Comparison of ENCODE assay signal across 11 mouse cellular contexts in genomic region chr7:107841719-107842118, GRCm38 (mm10). TPM values are rescaled to one million over a fixed set of nuclear protein-coding genes. Genes with fewer than 3 reads are reported as not detected.
DNase-seq lines count a peak whose midpoint lies in the region; ATAC-seq and TF ChIP-seq lines count a peak whose summit lies in the region.
"Had no signal": no experiment of that assay in that cellular context is flagged by ENCODE, and none has a peak within 500 bp of the region (broad histone marks: within the 10 kb centered on the region; RNA-seq: fewer than 3 reads in every experiment).

No protein-coding gene starts in this region.

- no peak for TF ChIP-seq POLR2A in brain, embryonic 14.5 days (IDR thresholded peaks at IDR 0.05; ENCODE audit: borderline replicate concordance, extremely low read depth, insufficient read depth, insufficient read length, poor library complexity, severe bottlenecking)

- no peaks in the 10 kb centered on the region for H3K36me3 ChIP-seq in hindbrain, embryonic 14.5 days (replicated peaks; ENCODE audit: control insufficient read depth, insufficient read depth)
- no peaks in the 10 kb centered on the region for H3K36me3 ChIP-seq in hindbrain, embryonic 16.5 days (ENCODE audit: control insufficient read depth, insufficient read depth, low read length)
- no peaks in the 10 kb centered on the region for H3K36me3 ChIP-seq in midbrain, embryonic 14.5 days (ENCODE audit: control insufficient read depth, insufficient read depth, low read length)
- H3K36me3 ChIP-seq in midbrain, embryonic 13.5 days, result no peaks in the 10 kb centered on the region
- H3K36me3 ChIP-seq: hindbrain, embryonic 12.5 days had no signal

- H3K4me3 ChIP-seq in hindbrain, embryonic 14.5 days (replicated peaks; ENCODE audit: low read length), result no peak overlapping the region
- no peak overlapping the region for H3K4me3 ChIP-seq in hindbrain, embryonic 16.5 days (ENCODE audit: low read length)
- no peak overlapping the region for H3K4me3 ChIP-seq in midbrain, embryonic 14.5 days (replicated peaks; ENCODE audit: low read depth, low read length)
- no peak overlapping the region for H3K4me3 ChIP-seq in midbrain, embryonic 13.5 days (replicated peaks)
- H3K4me3 ChIP-seq: hindbrain, embryonic 12.5 days had no signal

- ATAC-seq in hindbrain, embryonic 14.5 days (ENCODE audit: low FRiP score), result no peak
- no peak for ATAC-seq in hindbrain, embryonic 16.5 days
- ATAC-seq in midbrain, embryonic 14.5 days (ENCODE audit: low FRiP score, low TSS enrichment), result no peak
- no peak for ATAC-seq in midbrain, embryonic 13.5 days

- H3K27me3 ChIP-seq in hindbrain, embryonic 14.5 days (ENCODE audit: control insufficient read depth, insufficient read depth, low read length), result no peaks in the 10 kb centered on the region
- H3K27me3 ChIP-seq in hindbrain, embryonic 16.5 days (replicated peaks; ENCODE audit: control insufficient read depth, insufficient read depth, low read length), result no peaks in the 10 kb centered on the region
- H3K27me3 ChIP-seq in midbrain, embryonic 14.5 days (ENCODE audit: control insufficient read depth, insufficient read depth, low read length), result no peaks in the 10 kb centered on the region
- no peaks in the 10 kb centered on the region for H3K27me3 ChIP-seq in midbrain, embryonic 13.5 days
- H3K27me3 ChIP-seq: hindbrain, embryonic 12.5 days had no signal

- H3K4me1 ChIP-seq in hindbrain, embryonic 14.5 days (replicated peaks; ENCODE audit: control insufficient read depth, insufficient read depth, low read length), result no peaks in the 10 kb centered on the region
- no peaks in the 10 kb centered on the region for H3K4me1 ChIP-seq in hindbrain, embryonic 16.5 days (ENCODE audit: control insufficient read depth, insufficient read depth, low read depth, low read length)
- H3K4me1 ChIP-seq in midbrain, embryonic 14.5 days (ENCODE audit: control insufficient read depth, insufficient read depth, low read length), result no peaks in the 10 kb centered on the region
- H3K4me1 ChIP-seq in midbrain, embryonic 13.5 days (replicated peaks), result no peaks in the 10 kb centered on the region
- H3K4me1 ChIP-seq: hindbrain, embryonic 12.5 days had no signal

- H3K27ac ChIP-seq in hindbrain, embryonic 14.5 days, result no peak overlapping the region
- H3K27ac ChIP-seq in hindbrain, embryonic 16.5 days (ENCODE audit: low read depth, low read length), result no peak overlapping the region
- no peak overlapping the region for H3K27ac ChIP-seq in midbrain, embryonic 14.5 days (replicated peaks; ENCODE audit: low read depth, low read length)
- no peak overlapping the region for H3K27ac ChIP-seq in midbrain, embryonic 13.5 days
- H3K27ac ChIP-seq: hindbrain, embryonic 12.5 days had no signal

- 80% methylated on average over 1 of the region's 1 CpGs for WGBS in hindbrain, embryonic 14.5 days
- 80% methylated on average over 1 of the region's 1 CpGs for WGBS in hindbrain, embryonic 16.5 days
- WGBS in midbrain, embryonic 14.5 days, result 87% methylated on average over 1 of the region's 1 CpGs
- 82% methylated on average over 1 of the region's 1 CpGs for WGBS in midbrain, embryonic 13.5 days

- H3K9ac ChIP-seq in hindbrain, embryonic 14.5 days, result no peak overlapping the region
- no peak overlapping the region for H3K9ac ChIP-seq in hindbrain, embryonic 16.5 days (ENCODE audit: low read depth, low read length)
- no peak overlapping the region for H3K9ac ChIP-seq in midbrain, embryonic 14.5 days (replicated peaks; ENCODE audit: low read length)
- H3K9ac ChIP-seq in midbrain, embryonic 13.5 days (replicated peaks), result no peak overlapping the region
- H3K9ac ChIP-seq: hindbrain, embryonic 12.5 days had no signal

- no peak overlapping the region for H3K4me2 ChIP-seq in hindbrain, embryonic 14.5 days (replicated peaks)
- H3K4me2 ChIP-seq in hindbrain, embryonic 16.5 days (ENCODE audit: low read length), result no peak overlapping the region
- H3K4me2 ChIP-seq in midbrain, embryonic 14.5 days (ENCODE audit: low read length), result no peak overlapping the region
- H3K4me2 ChIP-seq in midbrain, embryonic 13.5 days (replicated peaks), result no peak overlapping the region
- H3K4me2 ChIP-seq: hindbrain, embryonic 12.5 days had no signal

- peak; percentile 30 for DNase-seq in hindbrain, embryonic 14.5 days (ENCODE audit: low spot score)
- DNase-seq in midbrain, embryonic 14.5 days, result peak; percentile 47
- peak; percentile 31 for DNase-seq in brain, embryonic 14.5 days (ENCODE audit: low read depth)
- no peak for DNase-seq in spleen, postnatal 10 days (ENCODE audit: low spot score in 2 of 2)
- no peak for DNase-seq in ovary, postnatal 36 days (ENCODE audit: low spot score)
- DNase-seq: gastrocnemius, postnatal 36 days; lung, postnatal 10 days; right cerebral cortex, postnatal 14 days had no signal

- no peaks in the 10 kb centered on the region for H3K9me3 ChIP-seq in hindbrain, embryonic 14.5 days (ENCODE audit: control insufficient read depth, low read length)
- H3K9me3 ChIP-seq in hindbrain, embryonic 16.5 days (ENCODE audit: control insufficient read depth, low read length), result no peaks in the 10 kb centered on the region
- no peaks in the 10 kb centered on the region for H3K9me3 ChIP-seq in midbrain, embryonic 14.5 days (ENCODE audit: control insufficient read depth, low read length)
- H3K9me3 ChIP-seq in midbrain, embryonic 13.5 days, result no peaks in the 10 kb centered on the region
- H3K9me3 ChIP-seq: hindbrain, embryonic 12.5 days had no signal

- no peak for TF ChIP-seq CTCF in brain, embryonic 14.5 days (IDR thresholded peaks at IDR 0.05; ENCODE audit: borderline replicate concordance, extremely low read depth, insufficient read depth, insufficient read length)

RNA-seq across cellular contexts. Expression of gene Olfr470, which starts 5.6 kb away (rescaled TPM):
- polyA plus RNA-seq in hindbrain, embryonic 14.5 days (2014; fragmentation: Nextera tagmentation; extraction: Ambion mirVana), result not detected in 2 replicates
- not detected in 2 replicates for polyA plus RNA-seq in hindbrain, embryonic 16.5 days (2015; fragmentation: Nextera tagmentation; extraction: Ambion mirVana)
- not detected in 2 replicates for polyA plus RNA-seq in midbrain, embryonic 14.5 days (2014; fragmentation: Nextera tagmentation; extraction: Ambion mirVana)
- polyA plus RNA-seq in midbrain, embryonic 13.5 days (2015; fragmentation: Nextera tagmentation; extraction: Ambion mirVana), result not detected in 2 replicates
- not detected in 2 replicates for polyA plus RNA-seq in brain, embryonic 14.5 days (2012; rRNA removed)
- polyA plus RNA-seq: hindbrain, embryonic 12.5 days had no signal

RNA-seq across cellular contexts. Expression of gene Olfr469, which starts 16.4 kb away (rescaled TPM):
- not detected in 2 replicates for polyA plus RNA-seq in hindbrain, embryonic 14.5 days (2014; fragmentation: Nextera tagmentation; extraction: Ambion mirVana)
- not detected in 2 replicates for polyA plus RNA-seq in hindbrain, embryonic 16.5 days (2015; fragmentation: Nextera tagmentation; extraction: Ambion mirVana)
- polyA plus RNA-seq in midbrain, embryonic 14.5 days (2014; fragmentation: Nextera tagmentation; extraction: Ambion mirVana), result not detected in 2 replicates
- polyA plus RNA-seq in midbrain, embryonic 13.5 days (2015; fragmentation: Nextera tagmentation; extraction: Ambion mirVana), result not detected in 2 replicates
- polyA plus RNA-seq in brain, embryonic 14.5 days (2012; rRNA removed), result not detected in 2 replicates
- polyA plus RNA-seq: hindbrain, embryonic 12.5 days had no signal

RNA-seq across cellular contexts. Expression of gene Olfr467, which starts 29.7 kb away (rescaled TPM):
- not detected in 2 replicates for polyA plus RNA-seq in hindbrain, embryonic 14.5 days (2014; fragmentation: Nextera tagmentation; extraction: Ambion mirVana)
- polyA plus RNA-seq in hindbrain, embryonic 16.5 days (2015; fragmentation: Nextera tagmentation; extraction: Ambion mirVana), result not detected in 2 replicates
- polyA plus RNA-seq in midbrain, embryonic 14.5 days (2014; fragmentation: Nextera tagmentation; extraction: Ambion mirVana), result not detected in 2 replicates
- not detected in 2 replicates for polyA plus RNA-seq in midbrain, embryonic 13.5 days (2015; fragmentation: Nextera tagmentation; extraction: Ambion mirVana)
- polyA plus RNA-seq in brain, embryonic 14.5 days (2012; rRNA removed), result not detected in 2 replicates
- polyA plus RNA-seq: hindbrain, embryonic 12.5 days had no signal

RNA-seq across cellular contexts. Expression of gene Ovch2, which starts 40.7 kb away (rescaled TPM):
- polyA plus RNA-seq in hindbrain, embryonic 14.5 days (2014; fragmentation: Nextera tagmentation; extraction: Ambion mirVana), result not detected in 2 replicates
- polyA plus RNA-seq in hindbrain, embryonic 16.5 days (2015; fragmentation: Nextera tagmentation; extraction: Ambion mirVana), result not detected in 2 replicates
- polyA plus RNA-seq in midbrain, embryonic 14.5 days (2014; fragmentation: Nextera tagmentation; extraction: Ambion mirVana), result not detected in 2 replicates
- not detected in 2 replicates for polyA plus RNA-seq in midbrain, embryonic 13.5 days (2015; fragmentation: Nextera tagmentation; extraction: Ambion mirVana)
- polyA plus RNA-seq in brain, embryonic 14.5 days (2012; rRNA removed), result 0.04 TPM in 1 of 2 replicates, not detected in the other
- polyA plus RNA-seq: hindbrain, embryonic 12.5 days had no signal

RNA-seq across cellular contexts. Expression of gene Olfr472, which starts 56.0 kb away (rescaled TPM):
- not detected in 2 replicates for polyA plus RNA-seq in hindbrain, embryonic 14.5 days (2014; fragmentation: Nextera tagmentation; extraction: Ambion mirVana)
- polyA plus RNA-seq in hindbrain, embryonic 16.5 days (2015; fragmentation: Nextera tagmentation; extraction: Ambion mirVana), result not detected in 2 replicates
- not detected in 2 replicates for polyA plus RNA-seq in midbrain, embryonic 14.5 days (2014; fragmentation: Nextera tagmentation; extraction: Ambion mirVana)
- polyA plus RNA-seq in midbrain, embryonic 13.5 days (2015; fragmentation: Nextera tagmentation; extraction: Ambion mirVana), result not detected in 2 replicates
- polyA plus RNA-seq in brain, embryonic 14.5 days (2012; rRNA removed), result not detected in 2 replicates
- polyA plus RNA-seq: hindbrain, embryonic 12.5 days had no signal

Comparison
In these comparisons a context has a peak if more than half of its experiments do, and no peak if none do; other contexts are left out.
1. DNase-seq: peak in hindbrain, embryonic 14.5 days (single experiment), midbrain, embryonic 14.5 days (single experiment) and brain, embryonic 14.5 days (single experiment); none in spleen, postnatal 10 days (0 of 2) and ovary, postnatal 36 days (single experiment).